ENCODE assay signal across 8 mouse cellular contexts in genomic region chr12:72427722-72428126, GRCm38 (mm10). TPM values are rescaled to one million over a fixed set of nuclear protein-coding genes. Genes with fewer than 3 reads are reported as not detected.
DNase-seq lines count a peak whose midpoint lies in the region; ATAC-seq lines count a peak whose summit lies in the region.

No protein-coding gene starts in this region.

- H3K9me3 ChIP-seq in midbrain, embryonic 14.5 days (ENCODE audit: control insufficient read depth, low read length): no peaks in the 10 kb centered on the region

- 25% methylated on average over 11 of the region's 11 CpGs for WGBS in midbrain, embryonic 14.5 days

- H3K36me3 ChIP-seq in midbrain, embryonic 14.5 days (ENCODE audit: control insufficient read depth, insufficient read depth, low read length): no peaks in the 10 kb centered on the region

- peak overlapping the region; percentile 30; the same call in 1 of the 2 replicates for H3K4me2 ChIP-seq in midbrain, embryonic 14.5 days (ENCODE audit: low read length)

- no peaks in the 10 kb centered on the region for H3K27me3 ChIP-seq in midbrain, embryonic 14.5 days (ENCODE audit: control insufficient read depth, insufficient read depth, low read length)

- no peak for ATAC-seq in CD4-positive, CD25-positive, alpha-beta regulatory T cell, adult 4 months
- ATAC-seq in midbrain, embryonic 14.5 days (ENCODE audit: low FRiP score, low TSS enrichment): peak; percentile 75; the same call in 1 of the 2 replicates

- no peak overlapping the region for H3K27ac ChIP-seq in midbrain, embryonic 14.5 days (replicated peaks; ENCODE audit: low read depth, low read length)

- intact Hi-C loops in left cerebral cortex, postnatal 4 days (cut with DNase I): loop anchor here (5.0 kb wide), 1 partner anchor 325 kb away; no protein-coding TSS in a partner anchor

- no peak overlapping the region for H3K9ac ChIP-seq in midbrain, embryonic 14.5 days (replicated peaks; ENCODE audit: low read length)

- DNase-seq in CD4-positive, CD25-positive, alpha-beta regulatory T cell, adult 2 months (ENCODE audit: low read depth, low spot score): peak; percentile 70
- peak; percentile 84 for DNase-seq in embryo, embryonic 10 days (ENCODE audit: low spot score)
- DNase-seq in gastrocnemius, postnatal 25 days: peak; percentile 8
- peak; percentile 34 to 70 for DNase-seq in kidney, adult 8-10 months
- DNase-seq in left cerebral cortex, postnatal 4 days: peak; percentile 85
- DNase-seq in midbrain, embryonic 14.5 days: peak; percentile 92
- peak; percentile 17 to 62 for DNase-seq in spleen, postnatal 10 days (ENCODE audit: low spot score in 2 of 2)

- peaks cover 6% of the 10 kb centered on the region; the same call in 1 of the 2 replicates for H3K4me1 ChIP-seq in midbrain, embryonic 14.5 days (ENCODE audit: control insufficient read depth, insufficient read depth, low read length)

- H3K4me3 ChIP-seq in midbrain, embryonic 14.5 days (replicated peaks; ENCODE audit: low read depth, low read length): no peak overlapping the region

RNA-seq across cellular contexts. Expression of gene Lrrc9, which starts 13.9 kb away (rescaled TPM):
- polyA plus RNA-seq in CD4-positive, CD25-positive, alpha-beta regulatory T cell, adult 4 months (2017; shearing (Covaris generic)): under 1 TPM in 1 of 2 experiments, not detected in 1; 0.39 TPM
- under 1 TPM in 1 of 2 experiments, not detected in 1; 0.13 TPM for total RNA-seq in gastrocnemius, postnatal 25 days (2021)
- total RNA-seq in left cerebral cortex, postnatal 4 days (2021): 1 to 10 TPM; 5.4 to 5.7 TPM
- 5.0 TPM in 2 replicates for polyA plus RNA-seq in midbrain, embryonic 14.5 days (2014; fragmentation: Nextera tagmentation; extraction: Ambion mirVana)

RNA-seq across cellular contexts. Expression of gene Rtn1, which starts 18.9 kb away (rescaled TPM):
- not detected for polyA plus RNA-seq in CD4-positive, CD25-positive, alpha-beta regulatory T cell, adult 4 months (2017; shearing (Covaris generic))
- total RNA-seq in gastrocnemius, postnatal 25 days (2021): 1 to 10 TPM in 1 of 2 experiments, under 1 TPM in 1; 0.87 to 1.6 TPM
- total RNA-seq in left cerebral cortex, postnatal 4 days (2021): 1,000 to 10,000 TPM; 1,597 to 1,728 TPM
- 2,477 and 2,923 TPM in 2 replicates for polyA plus RNA-seq in midbrain, embryonic 14.5 days (2014; fragmentation: Nextera tagmentation; extraction: Ambion mirVana)

Comparison
In these comparisons a context has a peak if more than half of its experiments do, and no peak if none do; other contexts are left out.
1. DNase-seq: peak in every context shown above with its lines; median percentile 92 in midbrain, embryonic 14.5 days; 85 in left cerebral cortex, postnatal 4 days; 84 in embryo, embryonic 10 days; 70 in CD4-positive, CD25-positive, alpha-beta regulatory T cell, adult 2 months; 52 in kidney, adult 8-10 months; 40 in spleen, postnatal 10 days; 8 in gastrocnemius, postnatal 25 days.
2. RNA of gene Lrrc9, which starts 13.9 kb away (total RNA-seq): 5.4 to 5.7 TPM in left cerebral cortex, postnatal 4 days; 0.13 TPM in gastrocnemius, postnatal 25 days; every median in the first group is over 4 times any median in the second.
3. RNA of gene Rtn1, which starts 18.9 kb away (total RNA-seq): 1,597 to 1,728 TPM in left cerebral cortex, postnatal 4 days; 0.87 to 1.6 TPM in gastrocnemius, postnatal 25 days; every median in the first group is over 100 times any median in the second.